Mouse (Mus musculus): ENCODE results near the gene Abcf3.

The Abcf3 gene

DNA sequence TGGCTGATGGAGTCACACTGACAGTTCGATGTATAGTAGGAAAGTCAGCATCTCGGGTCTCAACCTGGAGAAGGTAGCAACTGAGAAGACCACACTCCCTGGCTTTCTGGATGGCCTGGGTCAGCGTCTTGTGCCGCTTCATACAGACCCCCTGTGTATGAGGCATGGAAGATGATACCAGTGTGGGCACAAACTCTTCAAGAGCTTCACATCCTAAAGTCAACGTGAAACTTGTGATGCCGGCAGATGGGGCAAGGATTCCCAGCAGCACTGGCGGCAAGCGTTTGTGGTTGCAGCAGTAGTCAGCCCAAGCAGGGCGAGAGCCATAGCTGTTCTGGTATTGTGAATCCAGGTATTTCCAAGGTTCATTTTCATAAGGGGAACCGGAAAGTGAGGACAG is 2.7 kb upstream of the Abcf3 start:
- no peak for DNase-seq

DNA sequence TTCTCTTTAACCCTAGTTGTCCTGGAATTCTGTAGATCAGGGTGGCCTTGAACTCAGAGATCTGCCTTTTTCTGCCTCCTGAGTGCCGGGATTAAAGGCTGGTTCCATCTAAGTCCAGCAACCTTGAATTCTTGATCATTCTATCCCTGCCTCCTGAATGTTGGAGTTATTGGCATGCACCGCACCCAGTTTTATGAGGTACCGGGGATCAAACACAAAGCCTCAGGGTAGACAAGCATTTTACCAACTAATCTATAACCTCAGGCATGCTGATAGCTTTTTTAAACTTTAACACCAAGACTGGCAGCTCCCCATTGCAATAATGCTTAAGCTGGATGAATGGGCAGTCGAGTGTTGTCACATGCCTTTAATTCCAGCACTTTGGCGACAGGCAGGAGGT is 954 bp upstream of the Abcf3 start:
- DNase-seq, result no peak

DNA sequence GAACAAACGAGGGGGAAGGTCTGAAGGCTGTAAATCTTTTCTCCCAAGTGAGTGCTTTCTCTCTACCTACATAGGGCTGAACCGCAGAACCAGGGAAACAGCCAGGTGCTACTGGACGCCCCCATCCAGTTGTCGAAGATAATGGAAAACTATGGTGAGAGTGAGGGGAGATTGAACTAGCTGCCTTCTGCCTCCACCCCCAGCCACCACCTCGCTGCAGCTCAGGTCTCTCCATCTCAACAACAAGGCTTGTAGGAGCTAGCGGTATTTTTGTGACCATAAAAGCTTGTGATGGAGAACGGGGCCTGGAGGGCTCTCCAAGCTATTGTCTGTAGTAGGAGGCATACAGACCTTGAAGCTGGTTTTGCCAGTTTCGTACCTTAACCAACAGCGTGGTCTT is 784 bp downstream of the Abcf3 start:
- DNase-seq, result no peak

DNA sequence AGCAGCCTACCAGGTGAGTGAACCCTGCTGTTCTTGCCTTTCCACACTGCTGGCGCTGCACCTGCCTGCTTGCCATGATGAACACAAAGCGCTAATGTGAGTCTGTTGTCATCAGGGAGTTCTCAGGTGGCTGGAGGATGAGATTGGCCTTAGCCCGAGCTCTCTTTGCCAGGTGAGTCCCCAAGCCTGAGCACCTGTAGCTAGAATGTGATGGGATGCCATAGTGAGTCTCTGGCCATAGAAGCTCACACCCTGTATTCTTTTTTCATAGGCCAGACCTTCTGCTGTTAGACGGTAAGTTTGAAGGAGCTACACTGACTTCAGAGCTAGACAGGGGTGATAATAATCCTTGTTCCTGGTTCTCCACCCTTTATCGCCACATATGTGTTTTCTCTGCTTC is 3.3 kb downstream of the Abcf3 start:
- no peak for DNase-seq

DNA sequence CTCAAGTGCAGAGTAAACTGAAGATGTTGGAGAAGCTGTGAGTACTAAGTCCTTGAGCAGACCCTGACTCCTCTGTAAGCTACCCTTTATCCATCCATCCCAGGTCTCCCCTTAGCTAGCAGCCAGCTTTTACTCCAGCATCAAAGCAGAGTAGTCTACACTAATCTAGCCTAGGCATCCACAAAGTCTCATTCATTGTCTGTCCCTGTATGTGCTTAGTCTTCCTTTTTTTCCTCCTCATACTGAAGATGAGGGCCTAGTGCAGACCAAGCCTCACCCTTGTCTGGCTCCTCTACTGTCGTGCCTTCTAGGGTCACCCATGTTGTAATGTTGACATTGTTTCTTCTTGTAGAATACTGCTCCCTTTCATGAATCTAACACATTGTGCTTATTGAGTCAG is 4.2 kb downstream of the Abcf3 start:
- DNase-seq, result no peak

DNA sequence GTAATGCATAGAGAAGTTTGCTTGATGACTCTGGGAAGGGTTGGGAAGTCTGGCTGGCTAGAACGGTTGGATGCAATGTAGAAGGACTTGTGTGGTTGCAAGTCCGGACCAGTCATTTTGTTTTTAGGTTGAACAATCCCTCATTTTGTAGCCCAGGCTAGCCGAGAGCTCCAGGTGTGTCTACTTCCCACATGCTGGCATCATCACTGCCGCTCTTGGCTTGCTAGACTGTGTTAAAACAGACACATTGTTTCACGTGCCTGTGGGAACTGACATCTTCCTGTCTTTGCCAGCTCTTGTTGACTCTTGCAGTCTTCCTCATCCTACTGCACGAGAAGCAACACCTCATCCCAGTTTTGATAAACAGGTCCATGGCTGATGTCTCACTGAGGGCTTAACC is 6.6 kb downstream of the Abcf3 start:
- DNase-seq, result no peak

DNA sequence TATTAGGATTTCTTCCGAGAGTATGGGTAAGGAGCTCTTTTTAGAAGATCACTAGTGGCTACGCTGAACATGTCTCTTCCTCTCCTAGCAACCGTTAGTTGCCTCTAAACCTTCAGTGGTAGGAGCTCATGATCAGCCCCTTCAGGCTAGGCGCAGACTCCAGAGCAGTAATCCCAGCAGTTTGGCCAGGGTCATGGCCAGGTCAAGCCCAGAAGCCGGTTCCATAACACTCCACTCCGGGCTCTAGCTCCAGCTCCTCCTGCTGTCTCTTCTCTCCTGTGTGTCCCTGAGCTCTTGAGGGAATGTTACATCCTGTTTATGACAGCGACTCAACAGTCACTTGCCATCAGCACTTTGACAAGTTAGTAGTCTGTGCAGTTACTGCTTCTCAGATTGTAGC is 9.0 kb downstream of the Abcf3 start:
- no peak for DNase-seq

DNA sequence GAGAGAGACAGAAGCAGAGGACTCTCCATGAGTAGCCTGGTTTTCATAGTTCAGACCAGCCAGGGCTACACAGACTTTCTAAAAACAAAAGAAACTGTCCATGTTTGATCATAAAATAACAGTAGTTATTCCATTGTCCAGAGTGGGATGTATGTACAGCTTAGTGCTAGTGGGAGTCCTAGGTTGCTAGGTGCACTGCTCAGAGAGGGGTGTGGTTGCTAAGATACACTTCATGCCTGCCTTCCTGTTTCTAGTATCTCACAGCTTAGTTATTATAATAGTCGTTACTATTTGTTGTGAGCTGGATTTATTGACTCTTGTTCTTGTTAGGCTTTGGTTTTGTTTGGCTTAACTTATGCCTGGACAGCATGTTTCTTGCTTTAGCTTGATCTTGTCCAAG is 16.7 kb downstream of the Abcf3 start:
- DNase-seq, result no peak

DNA sequence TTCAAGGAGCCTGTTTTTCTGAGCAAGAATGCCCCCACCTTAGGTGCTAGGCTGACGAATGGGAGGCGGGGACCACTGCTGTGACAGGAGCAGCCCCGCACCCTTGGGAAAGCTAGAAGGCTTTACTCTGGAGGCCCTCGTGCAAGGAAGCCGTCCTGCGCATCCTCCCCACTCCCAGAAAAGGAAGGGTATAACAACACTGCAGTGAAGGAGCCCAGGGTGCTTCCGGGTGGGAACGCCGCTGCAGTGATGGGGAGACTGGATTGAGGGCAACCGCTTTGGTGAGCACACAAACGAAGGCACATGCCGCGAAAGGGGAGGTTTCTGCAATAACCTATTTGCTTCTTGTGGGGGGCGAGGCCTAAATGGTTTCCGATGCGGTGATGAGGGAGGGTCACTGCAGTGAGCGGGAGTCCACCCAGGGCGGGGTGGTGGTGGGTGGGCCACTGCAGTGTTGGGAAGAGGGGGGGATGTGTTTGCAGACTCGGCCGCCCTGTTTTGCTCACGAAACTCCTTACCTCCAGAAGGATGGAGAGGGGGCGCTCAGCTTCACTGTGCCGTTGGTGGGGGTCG is 41.1 kb downstream of the Abcf3 start, which contains the start of gene Vwa5b2:
Gene Vwa5b2 (plus strand): TSS at position 106 of the 573 bp plus-strand sequence.
- DNase-seq, result peak in 1 of 2 experiments; percentile 48

DNA sequence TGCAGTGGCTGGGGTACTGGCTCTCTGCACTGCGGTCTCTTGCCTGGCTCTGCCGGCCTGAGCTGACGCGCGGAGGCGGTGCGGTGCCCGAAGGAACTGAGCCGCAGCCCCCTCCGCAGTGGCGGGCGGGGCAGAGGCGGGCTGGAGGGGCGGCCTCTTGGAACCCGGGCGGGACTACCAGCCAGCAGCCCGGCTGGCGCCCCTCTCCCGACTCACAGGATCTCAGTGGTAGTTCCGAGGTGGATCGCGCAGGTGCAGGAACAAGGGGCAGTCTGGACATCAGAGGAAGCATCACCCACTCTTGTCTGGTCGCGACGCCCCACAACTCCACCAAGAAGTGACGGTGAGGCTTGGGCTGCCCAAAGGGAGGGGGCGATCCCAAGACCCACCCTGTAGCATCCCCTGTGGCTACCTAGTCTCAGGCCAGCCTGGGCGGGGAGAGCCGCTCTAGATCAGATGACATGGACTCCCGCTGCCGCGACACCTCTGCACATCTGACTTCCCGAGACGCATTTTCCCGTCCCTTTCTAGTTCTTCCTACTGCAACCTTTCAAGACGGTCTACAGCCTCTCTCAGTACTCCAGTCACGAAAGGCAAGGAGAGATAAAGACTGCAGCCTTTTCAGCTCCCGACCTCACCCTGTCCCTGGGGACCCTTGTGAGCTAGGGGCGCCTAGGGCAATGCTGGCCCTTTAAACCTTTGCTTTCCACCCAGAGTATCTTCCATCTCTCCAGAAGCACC is 41.7 kb downstream of the Abcf3 start:
- peak; percentile 75 to 76 for DNase-seq

DNA sequence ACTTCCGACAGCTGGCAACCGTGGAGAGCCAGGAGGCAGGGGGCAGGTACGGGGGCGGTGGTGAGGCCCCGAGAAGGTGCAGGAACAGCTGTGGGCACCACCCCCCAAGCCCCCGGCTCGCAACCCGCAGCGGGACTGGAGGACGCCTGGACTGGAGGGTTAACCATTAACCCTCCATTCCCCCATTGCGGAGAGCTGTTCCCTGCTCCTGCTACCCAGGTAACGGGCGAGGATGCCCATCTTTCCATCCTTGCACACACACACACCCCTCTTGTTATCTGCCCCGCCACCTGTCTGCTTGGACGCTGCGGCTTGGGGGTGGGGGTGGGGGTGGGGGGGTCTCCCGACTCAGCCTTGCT is 42.3 kb downstream of the Abcf3 start:
- DNase-seq, result peak in 1 of 2 experiments; percentile 22

DNA sequence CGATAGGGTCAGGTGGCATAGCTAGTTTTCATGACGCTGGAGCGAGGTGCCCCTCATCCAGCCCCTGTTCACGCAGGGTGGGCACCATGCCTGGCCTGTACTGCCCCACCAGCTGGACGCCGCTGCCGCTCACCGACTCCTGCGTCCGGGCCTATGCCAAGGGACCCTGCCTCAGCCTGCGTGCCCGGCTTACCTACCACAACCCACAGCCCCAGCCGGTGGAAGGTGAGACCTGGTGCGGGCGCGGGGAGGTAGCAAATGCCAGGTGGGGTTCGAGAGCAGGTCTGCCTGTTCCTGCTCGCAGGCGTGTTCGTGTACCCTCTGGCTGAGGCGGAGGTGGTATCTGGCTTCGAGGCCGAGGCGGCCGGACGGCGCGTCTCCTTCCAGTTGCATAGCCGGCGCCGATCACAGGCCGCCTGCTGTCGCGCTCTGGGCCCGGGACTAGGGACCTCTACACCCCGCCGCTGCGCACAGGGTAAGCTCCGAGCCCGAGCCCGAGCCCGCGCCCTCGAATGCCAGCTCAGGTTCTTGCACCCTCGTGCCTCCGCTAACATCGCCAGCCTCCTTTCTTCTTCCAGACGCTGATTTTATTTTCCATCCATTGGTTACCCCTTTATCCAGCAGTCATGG is 42.8 kb downstream of the Abcf3 start:
- DNase-seq, result peak; percentile 10 to 39

DNA sequence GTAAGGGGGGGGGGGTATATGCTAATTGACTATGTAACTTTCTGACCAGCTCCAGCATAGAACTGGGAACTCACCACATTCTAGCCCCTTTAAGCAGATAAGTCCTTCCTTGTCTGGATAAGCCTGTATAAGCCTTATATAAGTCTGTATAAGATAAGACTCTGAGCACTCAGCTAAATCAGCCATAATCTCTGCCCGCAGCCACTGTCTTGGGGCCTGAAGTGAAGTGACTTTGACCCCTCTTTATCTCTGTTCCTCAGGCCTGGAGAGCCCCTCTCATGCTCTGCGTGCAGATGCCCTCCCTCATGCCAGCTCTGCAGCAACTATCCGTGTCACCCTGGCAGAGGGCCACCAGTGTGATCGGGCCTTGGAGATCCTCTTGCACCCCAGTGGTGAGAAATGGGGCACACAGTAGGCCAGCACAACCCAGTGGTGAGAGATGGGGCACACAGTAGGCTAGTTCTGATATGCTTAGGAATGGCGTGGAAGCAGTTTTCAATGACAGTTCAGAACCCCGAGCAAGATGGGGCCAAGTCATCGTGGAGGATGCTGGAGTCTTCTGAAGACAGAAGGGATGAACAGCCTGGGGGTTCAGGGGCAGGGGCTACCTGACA is 46.8 kb downstream of the Abcf3 start:
- DNase-seq, result no peak

DNA sequence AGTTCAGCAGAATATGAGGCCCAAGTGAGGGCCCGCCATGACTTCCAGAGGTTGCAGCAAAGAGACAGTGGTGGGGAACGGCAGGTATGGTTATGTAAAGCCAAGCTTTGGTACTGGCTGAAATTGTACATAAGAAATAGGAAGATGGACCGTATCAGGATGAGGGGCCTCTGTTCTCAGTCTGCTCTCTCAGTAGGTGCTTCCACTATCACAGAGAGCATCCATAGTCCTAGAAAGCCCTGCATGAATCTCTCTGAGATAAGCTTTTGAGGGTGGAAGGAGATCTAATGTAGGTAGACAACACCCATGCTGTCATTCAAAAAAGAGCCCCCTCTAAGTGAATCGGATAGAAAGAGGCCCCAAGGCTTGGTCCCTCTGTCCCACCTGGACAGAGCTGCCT is 47.4 kb downstream of the Abcf3 start:
- DNase-seq, result no peak

DNA sequence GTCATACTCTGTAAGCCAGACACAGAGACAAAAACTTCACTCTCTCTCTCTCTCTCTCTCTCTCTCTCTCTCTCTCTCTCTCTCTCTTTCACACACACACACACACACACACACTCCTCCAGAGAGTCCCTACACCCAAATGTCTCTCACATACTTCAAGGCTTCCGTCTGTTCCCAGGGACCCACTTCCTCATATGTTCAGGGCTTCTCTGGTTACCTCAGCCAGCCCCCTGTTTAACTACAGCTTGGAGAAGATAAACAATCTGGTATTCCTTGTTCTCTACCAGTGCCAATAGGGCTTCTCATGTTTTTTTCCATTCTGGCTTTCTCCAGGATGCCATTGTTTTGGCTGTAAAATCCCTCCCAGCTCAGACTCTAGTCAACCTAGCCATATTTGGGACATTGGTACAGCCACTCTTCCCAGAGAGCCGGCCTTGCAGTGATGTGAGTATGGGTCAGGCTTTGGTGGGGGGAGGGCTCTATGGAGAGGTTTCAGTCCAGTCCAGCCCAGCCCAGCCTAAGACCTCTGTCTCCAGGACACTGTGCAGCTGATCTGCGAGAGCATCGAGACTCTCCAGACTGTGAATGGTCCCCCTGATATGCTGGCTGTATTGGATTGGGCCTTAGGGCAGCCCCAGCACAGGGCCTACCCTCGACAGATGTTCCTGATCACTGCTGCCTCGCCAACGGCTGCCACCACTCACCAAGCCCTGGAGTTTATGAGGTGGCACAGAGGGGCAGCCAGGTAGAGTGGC is 48.5 kb downstream of the Abcf3 start:
- DNase-seq, result no peak

DNA sequence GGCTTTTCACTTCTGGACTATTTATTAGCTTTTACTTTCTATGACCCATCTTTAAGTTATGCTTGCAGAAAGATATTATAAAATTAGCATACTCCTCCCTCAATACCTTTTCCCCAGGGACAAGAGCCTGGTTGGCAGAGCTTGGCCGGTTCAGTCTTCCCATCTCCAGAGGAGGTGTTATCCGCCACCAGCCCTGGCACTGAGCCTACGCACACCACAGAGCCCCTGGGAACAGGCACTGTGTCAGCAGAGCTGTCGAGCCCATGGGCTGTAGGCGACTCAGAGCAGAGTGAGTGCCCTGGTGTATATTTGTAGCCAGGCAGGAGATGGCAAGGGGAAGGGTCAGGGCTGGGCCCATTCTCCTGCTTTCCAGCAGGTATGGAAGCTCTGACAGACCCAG is 52.1 kb downstream of the Abcf3 start:
- peak in 1 of 2 experiments; percentile 25 for DNase-seq

DNA sequence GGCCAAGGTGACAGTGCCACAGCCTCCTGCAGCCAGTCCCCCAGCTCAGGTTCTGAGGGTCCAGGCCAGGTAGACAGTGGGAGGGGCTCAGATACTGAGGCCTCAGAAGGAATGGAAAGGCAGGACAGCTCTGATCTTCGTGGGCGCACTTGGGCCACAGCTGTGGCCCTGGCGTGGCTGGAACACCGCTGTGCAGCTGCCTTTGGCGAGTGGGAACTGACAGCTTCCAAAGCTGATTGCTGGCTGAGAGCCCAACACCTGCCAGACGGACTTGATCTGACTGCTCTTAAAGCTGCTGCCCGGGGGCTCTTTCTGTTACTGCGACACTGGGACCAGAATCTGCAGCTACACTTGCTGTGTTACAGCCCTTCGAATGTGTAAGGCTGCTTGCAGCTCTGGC is 56.3 kb downstream of the Abcf3 start:
- peak in 1 of 2 experiments; percentile 13 for DNase-seq

DNA sequence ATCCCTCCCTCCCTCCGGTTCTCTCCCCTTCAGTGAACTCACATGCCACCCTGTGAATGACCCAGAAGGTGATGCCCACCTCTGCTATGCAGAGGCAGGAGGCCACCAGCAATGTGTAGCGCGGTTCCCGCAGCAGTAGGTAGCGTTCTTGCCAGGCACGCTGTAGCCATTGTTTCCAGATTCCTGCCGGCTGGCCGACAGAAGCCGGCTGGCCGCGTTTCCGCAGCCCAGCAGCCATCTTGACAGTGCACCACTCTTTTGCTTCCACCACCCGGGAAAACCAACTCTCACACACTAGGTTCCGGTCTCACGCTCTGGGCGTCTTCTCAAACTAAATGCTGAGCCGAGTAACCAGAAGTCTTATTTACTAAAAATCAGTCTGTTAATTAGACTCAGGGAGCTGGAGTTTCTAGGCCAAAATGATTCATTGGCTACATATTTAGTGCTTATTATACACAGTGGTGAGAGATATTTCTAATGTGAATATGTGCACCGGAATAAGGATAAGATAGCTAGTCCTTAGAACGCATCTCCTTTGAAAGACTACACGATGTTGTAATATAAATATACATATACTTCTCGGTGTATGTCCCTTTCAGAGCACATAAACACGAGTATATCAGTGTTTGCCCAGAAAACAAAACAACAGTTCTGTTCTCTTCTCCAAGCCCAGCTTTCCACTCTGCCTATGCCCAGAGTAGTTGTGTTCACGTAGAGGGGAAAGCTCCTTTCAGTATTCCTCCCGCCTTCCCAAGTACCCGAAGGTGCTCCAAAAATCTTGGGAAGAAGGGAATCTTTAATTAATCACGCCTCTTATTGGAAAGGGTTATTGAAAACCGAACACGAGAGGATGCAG is 62.4 kb downstream of the Abcf3 start:
- DNase-seq, result peak; percentile 82 to 86
